Mouse (Mus musculus) neural tube, embryonic 11.5 days (tissue): Measurements from ENCODE around the gene Gpx4. TPM values are rescaled to one million over a fixed set of nuclear protein-coding genes. Genes with fewer than 3 reads are reported as not detected.

Experiments used
- ATAC-seq: fragments of 200-750 bp; cut with Nextera tagmentation; 2 replicates; pipeline ENCODE4 v1.8.0; 2017; ENCODE audit warnings: moderate number of reproducible peaks, mild to moderate bottlenecking, moderate TSS enrichment, moderate library complexity; ENCODE audit not compliant: insufficient read depth, low FRiP score, low TSS enrichment
- DNase-seq: peaks from one replicate; pipeline ENCODE4 v3.0.0-alpha.2; 2015; ENCODE audit warnings: low spot score
- H3K27ac ChIP-seq: fragments of 300-500 bp; sonication (generic); 2 replicates; pipeline ENCODE4 v1.5.1; 2014; ENCODE audit warnings: low read depth, mild to moderate bottlenecking, low read length
- H3K27me3 ChIP-seq: fragments of 300-500 bp; sonication (generic); 2 replicates; pipeline ENCODE4 v1.6.1; 2014; ENCODE audit warnings: mild to moderate bottlenecking, low read length, mixed read lengths; ENCODE audit not compliant: control insufficient read depth, insufficient read depth
- H3K36me3 ChIP-seq: fragments of 300-500 bp; sonication (generic); 2 replicates; pipeline ENCODE4 v1.6.1; 2014; ENCODE audit warnings: mild to moderate bottlenecking, low read length, moderate library complexity, mixed read lengths; ENCODE audit not compliant: control insufficient read depth, insufficient read depth
- H3K4me1 ChIP-seq: fragments of 300-500 bp; sonication (generic); 2 replicates; pipeline ENCODE4 v1.6.1; 2014; ENCODE audit warnings: low read length, mixed read lengths; ENCODE audit not compliant: control insufficient read depth, insufficient read depth
- H3K4me2 ChIP-seq: fragments of 300-500 bp; sonication (generic); 2 replicates; pipeline ENCODE4 v1.6.1; 2014; ENCODE audit warnings: low read depth, mild to moderate bottlenecking, moderate library complexity
- H3K4me3 ChIP-seq: fragments of 300-500 bp; sonication (generic); 2 replicates; pipeline ENCODE4 v1.5.1; 2014; ENCODE audit warnings: low read depth, low read length
- H3K9ac ChIP-seq: fragments of 300-500 bp; sonication (generic); 2 replicates; pipeline ENCODE4 v1.6.1; 2014; ENCODE audit warnings: mild to moderate bottlenecking, low read length
- H3K9me3 ChIP-seq: fragments of 300-500 bp; sonication (generic); 2 replicates; pipeline ENCODE4 v1.6.1; 2016; ENCODE audit warnings: low read length; ENCODE audit not compliant: control insufficient read depth
- WGBS: fragments of 180-500 bp; shearing (Covaris S2); extraction: QIAGEN DNeasy Blood & Tissue Kit; methylation state at CpG from one replicate; pipeline ENCODE4 v1.1.7; 2014; 5-methylcytosine and 5-hydroxymethylcytosine counted together
- polyA plus RNA-seq: library from polyadenylated mRNA; unstranded; fragments of >200 nt; fragmentation: Nextera tagmentation; extraction: Ambion mirVana; gene quantifications from 2 replicates; pipeline ENCODE4 v1.2.1, GENCODE M21; 2014

Gene Gpx4
- polyA plus RNA-seq, 1 experiment from 2014 or later = 570 TPM

DNA sequence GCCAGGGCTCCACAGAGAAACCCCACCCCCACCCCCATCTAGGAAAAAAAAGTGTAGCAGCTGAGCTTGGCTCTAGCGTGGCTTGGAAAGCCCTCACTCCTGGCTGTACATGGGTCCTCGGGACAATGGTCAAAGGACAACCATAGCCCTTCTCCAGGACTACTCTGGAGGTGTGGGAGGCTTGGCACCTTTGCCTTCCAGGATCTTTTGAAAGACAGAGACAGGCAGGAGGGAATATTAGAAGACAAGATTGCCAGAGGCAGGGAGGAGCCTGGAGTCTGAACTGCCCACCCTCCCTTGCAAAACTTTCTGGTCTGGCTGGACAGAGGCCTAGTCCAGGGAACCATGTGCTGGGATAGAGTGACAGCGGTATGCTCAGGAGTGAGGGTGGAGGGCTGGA lies 47.7 kb downstream of the Gpx4 start:
- Histone ChIP-seq H3K9ac (no peak overlapping the region), H3K4me3 (no peak overlapping the region), H3K36me3 (no peaks in the 10 kb centered on the region), H3K9me3 (no peaks in the 10 kb centered on the region), H3K4me2 (no peak overlapping the region), H3K4me1 (no peaks in the 10 kb centered on the region), H3K27me3 (no peaks in the 10 kb centered on the region), H3K27ac (no peak overlapping the region)
- DNase-seq (no peak), ATAC-seq (no peak)
- whole genome bisulfite sequencing = 84% methylated on average over 3 of the region's 3 CpGs

DNA sequence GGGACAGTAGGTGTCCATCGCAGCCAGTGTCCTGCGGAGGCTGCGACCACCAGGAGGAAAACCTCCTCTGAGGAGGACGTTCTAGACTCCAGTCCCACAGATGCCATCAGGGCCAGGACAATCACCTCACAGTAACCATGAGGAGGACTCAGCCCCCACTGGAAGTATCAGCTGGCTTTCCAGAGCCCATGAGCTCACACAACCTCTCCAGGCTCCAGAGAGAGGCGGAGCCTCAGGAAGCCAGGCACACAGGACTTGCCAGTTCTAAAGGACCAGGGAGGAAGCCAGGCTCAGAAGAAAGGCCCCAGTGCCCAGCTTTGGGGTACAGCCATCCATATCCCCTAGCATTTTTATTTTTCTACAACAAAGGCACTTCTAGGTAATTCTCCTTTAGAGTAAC lies 48.6 kb downstream of the Gpx4 start:
- Histone ChIP-seq H3K27ac (no peak overlapping the region), H3K27me3 (no peaks in the 10 kb centered on the region), H3K4me1 (no peaks in the 10 kb centered on the region), H3K4me3 (no peak overlapping the region), H3K36me3 (no peaks in the 10 kb centered on the region), H3K9ac (no peak overlapping the region), H3K4me2 (no peak overlapping the region), H3K9me3 (no peaks in the 10 kb centered on the region)
- ATAC-seq = no peak
- no peak for DNase-seq
- 85% methylated on average over 5 of the region's 5 CpGs for WGBS

DNA sequence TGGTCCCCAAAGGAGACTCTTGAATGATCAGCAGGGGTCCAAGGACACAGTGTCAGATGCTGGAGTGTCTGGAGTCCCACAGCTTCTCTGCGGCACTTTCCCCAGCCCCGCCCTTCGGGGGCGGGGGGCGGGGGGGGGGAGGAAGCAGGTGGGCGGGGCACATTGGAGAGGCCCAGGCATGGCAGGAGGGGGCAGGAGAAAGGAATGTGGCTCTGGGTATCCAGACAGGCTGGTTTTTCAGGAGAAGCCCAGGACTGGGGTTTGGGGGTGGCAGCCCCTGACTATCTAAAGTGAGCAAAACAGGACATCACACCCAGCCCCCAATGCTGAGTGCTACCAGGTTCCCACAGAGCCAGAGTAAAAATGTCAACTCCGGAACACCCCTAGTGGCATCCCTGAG lies 50.3 kb downstream of the Gpx4 start:
- H3K9ac ChIP-seq = no peak overlapping the region
- no peaks in the 10 kb centered on the region for H3K36me3 ChIP-seq
- 19% methylated on average over 5 of the region's 7 CpGs for WGBS
- DNase-seq (no peak), ATAC-seq (no peak)
- H3K4me3 ChIP-seq = no peak overlapping the region
- no peak overlapping the region for H3K4me2 ChIP-seq
- H3K4me1 ChIP-seq = peaks cover 8% of the 10 kb centered on the region
- no peaks in the 10 kb centered on the region for H3K27me3 ChIP-seq
- H3K27ac ChIP-seq = no peak overlapping the region
- no peaks in the 10 kb centered on the region for H3K9me3 ChIP-seq

DNA sequence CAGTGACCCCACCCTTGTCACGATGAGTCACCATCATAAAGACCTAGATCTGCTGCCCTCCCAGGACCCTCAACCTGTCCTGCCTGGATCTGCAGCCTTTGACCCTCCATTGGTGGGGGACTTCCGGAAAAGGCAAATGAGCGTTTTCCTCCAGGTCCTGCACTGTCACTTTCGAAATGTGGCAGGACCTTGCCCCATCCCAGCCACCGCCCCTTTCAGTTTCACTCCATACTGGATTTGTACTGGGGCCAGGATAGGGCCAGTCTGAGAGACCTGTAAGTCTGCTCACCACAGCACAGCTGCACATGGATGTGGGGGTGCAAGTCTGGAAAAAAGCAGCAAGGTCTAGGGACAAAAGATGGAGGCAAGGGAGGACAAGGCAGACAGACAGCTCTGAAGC lies 51.7 kb downstream of the Gpx4 start:
- Histone ChIP-seq H3K4me1 (peaks cover 8% of the 10 kb centered on the region), H3K27ac (no peak overlapping the region), H3K27me3 (no peaks in the 10 kb centered on the region), H3K4me3 (no peak overlapping the region), H3K36me3 (no peaks in the 10 kb centered on the region), H3K9ac (no peak overlapping the region), H3K4me2 (no peak overlapping the region), H3K9me3 (no peaks in the 10 kb centered on the region)
- no peak for ATAC-seq
- 90% methylated on average over 5 of the region's 5 CpGs for WGBS
- no peak for DNase-seq

DNA sequence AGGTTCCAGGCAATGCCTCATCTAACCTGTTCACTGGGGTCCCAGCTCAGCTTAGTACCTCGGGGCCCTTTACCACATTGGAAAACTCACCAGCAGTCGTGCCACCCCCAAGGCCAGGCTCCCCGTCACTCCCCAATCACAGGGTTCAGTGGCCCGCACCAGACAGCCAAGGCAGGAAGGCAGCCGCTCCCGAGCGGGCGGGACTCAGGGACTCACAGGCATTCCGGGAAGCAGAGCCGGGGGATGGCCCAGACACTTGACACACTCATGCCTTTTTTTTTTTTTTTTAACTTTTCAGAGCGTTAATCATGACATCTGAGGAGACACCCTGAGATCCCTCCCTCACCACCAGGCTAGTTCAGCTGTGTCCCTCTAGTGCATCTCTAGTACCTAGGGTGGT lies 54.0 kb downstream of the Gpx4 start:
- Histone ChIP-seq H3K27me3 (no peaks in the 10 kb centered on the region), H3K36me3 (no peaks in the 10 kb centered on the region), H3K9ac (no peak overlapping the region), H3K4me3 (no peak overlapping the region), H3K4me2 (no peak overlapping the region), H3K4me1 (peaks cover 8% of the 10 kb centered on the region), H3K9me3 (no peaks in the 10 kb centered on the region), H3K27ac (no peak overlapping the region)
- DNase-seq (no peak), ATAC-seq (no peak)
- 73% methylated on average over 11 of the region's 11 CpGs for WGBS

DNA sequence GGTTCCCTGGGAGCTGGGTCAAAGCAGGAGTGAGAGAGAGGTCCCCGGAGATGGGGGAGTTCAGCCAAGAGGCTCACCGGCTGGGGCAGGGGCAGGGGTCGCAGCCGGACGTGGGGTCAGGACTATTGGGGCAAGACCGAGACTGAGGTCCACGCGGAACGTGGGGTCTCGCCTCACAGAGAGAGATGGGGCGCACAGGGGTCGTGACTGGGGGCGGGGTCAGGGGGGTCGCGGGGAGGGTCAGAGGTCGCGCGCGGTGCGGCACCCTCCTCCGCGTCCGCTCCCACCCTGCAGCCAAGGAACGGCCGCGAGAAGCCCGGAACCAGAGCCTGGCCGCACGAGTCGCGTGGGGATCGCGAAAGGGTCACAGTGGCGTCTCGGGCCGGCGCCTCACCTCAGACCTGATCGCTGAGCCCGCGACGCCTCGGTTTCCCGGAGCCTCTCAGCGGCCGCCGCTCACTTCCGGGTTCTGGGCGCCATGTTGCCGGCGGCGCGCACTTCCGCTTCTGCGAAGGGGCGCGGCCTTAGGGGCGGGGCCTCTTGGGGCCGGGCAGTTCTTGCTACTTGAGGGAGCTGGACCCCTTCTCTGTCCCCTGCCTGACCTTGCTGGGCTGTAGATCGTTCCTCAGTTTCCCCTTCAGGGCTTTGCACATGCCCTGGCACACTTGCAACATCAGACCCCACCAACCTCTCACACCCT lies 55.4 kb downstream of the Gpx4 start:
- Histone ChIP-seq H3K27me3 (no peaks in the 10 kb centered on the region), H3K27ac (no peak overlapping the region), H3K4me2 (peak overlapping the region; percentile 83), H3K9ac (peak overlapping the region; percentile 90), H3K4me3 (peak overlapping the region; percentile 97), H3K9me3 (no peaks in the 10 kb centered on the region), H3K36me3 (no peaks in the 10 kb centered on the region), H3K4me1 (peaks cover 8% of the 10 kb centered on the region)
- ATAC-seq (peak; percentile 85), DNase-seq (peak; percentile 91)
- WGBS = under 1% methylated on average over 50 of the region's 59 CpGs

DNA sequence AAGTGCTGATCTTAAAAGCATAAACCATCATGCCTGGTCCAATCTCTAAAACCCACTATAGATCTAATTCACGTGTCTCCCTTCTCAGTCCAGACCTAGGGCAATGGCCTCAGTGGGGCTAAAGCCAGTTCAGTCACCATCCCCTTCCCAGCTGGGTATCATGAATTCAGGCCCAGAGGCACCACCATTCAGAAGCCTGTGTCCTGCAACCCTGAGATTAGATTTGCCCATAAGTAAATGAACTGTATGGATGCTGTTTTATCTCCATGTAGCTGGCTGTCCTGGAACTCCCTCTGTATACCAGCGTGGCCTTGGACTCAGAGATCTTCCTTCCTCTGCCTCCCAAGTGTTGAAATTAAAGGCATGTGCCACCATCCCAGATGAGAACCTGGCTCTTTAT lies 56.1 kb downstream of the Gpx4 start:
- H3K36me3 ChIP-seq = no peaks in the 10 kb centered on the region
- H3K9ac ChIP-seq = no peak overlapping the region; the same call in 1 of the 2 replicates
- ATAC-seq (0 out of 2 replicates have a peak, but pooled peaks have one; percentile 13), DNase-seq (no peak)
- WGBS = 80% methylated on average over 2 of the region's 2 CpGs
- no peak overlapping the region for H3K4me2 ChIP-seq
- H3K4me3 ChIP-seq = no peak overlapping the region
- no peaks in the 10 kb centered on the region for H3K27me3 ChIP-seq
- no peaks in the 10 kb centered on the region for H3K9me3 ChIP-seq
- peaks cover 8% of the 10 kb centered on the region for H3K4me1 ChIP-seq
- no peak overlapping the region for H3K27ac ChIP-seq

DNA sequence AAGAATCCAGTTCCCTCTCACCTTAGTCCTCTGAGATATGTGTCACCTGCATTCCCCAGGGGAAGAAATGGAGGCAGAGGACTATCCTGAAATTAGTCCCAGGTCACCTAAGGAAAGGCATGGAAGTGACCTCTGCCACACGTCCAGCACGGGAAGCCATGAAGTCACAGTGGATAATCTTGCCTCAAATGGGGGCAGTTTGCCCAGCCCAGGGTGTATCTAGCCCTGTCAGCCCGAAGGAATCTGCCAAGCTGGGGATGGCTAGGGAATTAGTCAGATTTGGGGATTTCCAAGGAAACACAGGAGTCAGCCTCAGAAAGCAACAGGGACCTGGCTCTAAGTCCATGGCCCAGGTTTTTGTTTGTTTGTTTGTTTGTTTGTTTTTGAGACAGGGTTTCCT lies 57.2 kb downstream of the Gpx4 start:
- H3K9ac ChIP-seq = no peak overlapping the region
- DNase-seq = no peak
- no peaks in the 10 kb centered on the region for H3K27me3 ChIP-seq
- no peak overlapping the region for H3K4me2 ChIP-seq
- H3K36me3 ChIP-seq = no peaks in the 10 kb centered on the region
- WGBS = 88% methylated on average over 3 of the region's 3 CpGs
- ATAC-seq = no peak
- H3K4me1 ChIP-seq = peaks cover 8% of the 10 kb centered on the region
- no peak overlapping the region for H3K27ac ChIP-seq
- H3K4me3 ChIP-seq = no peak overlapping the region
- no peaks in the 10 kb centered on the region for H3K9me3 ChIP-seq

DNA sequence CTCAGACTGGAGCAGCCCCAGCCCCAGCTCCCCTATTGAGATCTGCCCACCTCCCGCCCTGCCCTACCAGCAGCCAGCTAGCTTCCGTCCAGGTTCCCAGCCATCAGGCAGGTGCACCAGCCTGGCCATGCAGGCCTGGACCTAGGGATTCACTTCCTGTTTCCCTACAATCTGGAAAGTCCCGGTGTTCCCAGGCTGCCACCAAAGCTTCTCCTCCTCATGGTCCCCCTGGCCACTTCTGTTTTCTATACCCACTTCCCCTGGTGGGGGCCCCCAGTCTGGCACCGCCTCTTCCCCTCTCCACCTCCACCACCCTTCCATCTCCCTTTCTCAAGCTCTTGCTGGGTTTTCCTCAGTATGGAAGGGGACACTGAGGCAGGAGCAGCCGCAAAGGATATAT lies 58.5 kb downstream of the Gpx4 start, which contains the start of gene Sbno2:
TSS of gene Sbno2 (minus strand) at position 112 of the 400 bp plus-strand sequence.
- WGBS = 69% methylated on average over 5 of the region's 5 CpGs
- H3K9me3 ChIP-seq = no peaks in the 10 kb centered on the region
- no peak within 1 kb of the TSS for H3K27ac ChIP-seq
- no peaks in the 10 kb centered on the region for H3K36me3 ChIP-seq
- no peak within 1 kb of the TSS for H3K9ac ChIP-seq
- no peak within 1 kb of the TSS for H3K4me2 ChIP-seq
- no peak within 1 kb of the TSS for H3K4me3 ChIP-seq
- no peaks in the 10 kb centered on the region for H3K27me3 ChIP-seq
- peaks cover 8% of the 10 kb centered on the region for H3K4me1 ChIP-seq
- no peak for DNase-seq
- no peak for ATAC-seq
